Mouse (Mus musculus): ENCODE measurements around the gene Wwox.

- TF ChIP-seq POLR2A (IDR thresholded peaks at IDR 0.05; ENCODE audit: control insufficient read depth in 1 of 2, insufficient read depth in 1 of 2, low read depth in 1 of 2, low read length in 2 of 2, poor library complexity in 1 of 2) (no peak), CTCF (IDR thresholded peaks at IDR 0.05 in 2 of 3, conservative IDR thresholded peaks at IDR 0.05 in 1 of 3; ENCODE audit: control insufficient read depth in 1 of 3, insufficient read depth in 1 of 3, low read depth in 2 of 3, low read length in 3 of 3, poor library complexity in 1 of 3, severe bottlenecking in 1 of 3) (no peak), MYB (IDR thresholded peaks at IDR 0.05; ENCODE audit: low read depth, low read length) (no peak), RCOR1 (IDR thresholded peaks at IDR 0.05; ENCODE audit: low read depth, low read length) (no peak), MAX (IDR thresholded peaks at IDR 0.05; ENCODE audit: low read length) (no peak), TCF12 (IDR thresholded peaks at IDR 0.05; ENCODE audit: low read depth, low read length) (no peak), EP300 (IDR thresholded peaks at IDR 0.05; ENCODE audit: low read depth in 1 of 2, low read length in 2 of 2) (no peak)
Observed at GRCm38 (mm10) chr8:114876161-114876611, 436.7 kb downstream of the Wwox start.
